Mouse (Mus musculus): ENCODE measurements around the gene Copg1.

The Copg1 gene

DNA sequence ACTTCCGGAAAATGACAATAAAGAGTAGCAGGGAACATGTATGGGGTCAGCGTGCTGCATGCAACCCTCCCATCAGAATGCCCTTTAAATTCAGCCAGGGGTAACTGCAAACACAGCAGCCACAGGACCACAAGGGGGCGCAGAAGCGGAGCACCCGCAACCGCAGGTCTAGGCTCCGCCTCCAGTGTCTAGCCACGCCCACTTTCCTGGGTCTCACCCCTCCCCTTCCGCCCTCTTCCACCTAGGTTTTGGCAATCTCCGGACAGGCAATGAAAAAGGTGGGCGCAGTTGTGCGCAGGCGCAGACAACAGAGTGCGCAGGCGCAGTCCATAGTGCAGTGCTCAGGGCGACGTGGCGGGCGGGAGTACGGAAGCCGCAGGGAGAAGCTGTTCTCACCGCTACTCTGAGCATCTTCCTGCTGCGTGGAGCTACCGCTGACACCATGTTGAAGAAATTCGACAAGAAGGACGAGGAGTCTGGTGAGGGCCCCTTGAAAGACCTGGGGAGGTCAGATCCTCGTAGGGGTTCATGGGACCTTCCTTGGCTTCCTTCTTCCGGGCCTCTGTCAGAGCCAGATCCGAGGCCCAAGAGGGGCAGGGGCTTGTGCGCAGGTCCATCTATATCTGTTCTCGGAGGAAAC, at the start of gene Copg1:
Copg1 (plus strand) TSS at position 221 of the 640 bp plus-strand sequence.
- DNase-seq = peak; percentile 100

DNA sequence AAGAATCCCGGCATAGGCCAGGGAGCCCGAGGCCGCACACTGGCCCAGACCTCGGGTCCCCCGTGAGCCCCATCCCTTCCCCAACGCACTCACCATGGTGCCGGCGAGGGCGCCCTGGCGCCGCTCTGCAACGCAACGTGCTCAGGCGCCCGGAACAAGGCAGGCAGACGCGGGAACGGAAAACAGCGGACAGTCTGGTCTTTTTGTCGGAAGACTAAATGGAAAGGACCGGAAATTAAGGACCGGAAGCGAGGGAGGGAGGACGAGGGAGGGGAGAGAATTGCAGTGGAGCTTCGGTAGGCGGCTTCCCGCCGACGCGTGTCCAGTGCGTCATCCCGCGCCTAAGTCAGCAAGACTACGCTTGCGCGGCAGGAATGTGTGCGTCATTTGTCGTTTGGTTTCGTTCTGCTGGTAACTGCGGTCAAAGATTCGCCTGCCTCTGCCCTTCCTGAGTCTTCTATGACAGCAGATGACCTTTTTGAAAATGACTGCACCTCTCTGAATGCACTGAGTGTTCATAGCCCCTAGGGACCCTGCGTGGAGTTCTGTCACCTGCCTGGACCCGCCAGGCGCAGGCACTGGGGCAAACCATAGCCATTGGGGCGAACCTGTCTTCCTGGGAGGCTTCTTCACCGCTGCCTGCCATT, 48.9 kb upstream of the Copg1 start, which contains the start of gene Isy1:
Isy1 (minus strand) TSS at position 248 of the 647 bp plus-strand sequence.
- peak; percentile 94 to 96 for DNase-seq

DNA sequence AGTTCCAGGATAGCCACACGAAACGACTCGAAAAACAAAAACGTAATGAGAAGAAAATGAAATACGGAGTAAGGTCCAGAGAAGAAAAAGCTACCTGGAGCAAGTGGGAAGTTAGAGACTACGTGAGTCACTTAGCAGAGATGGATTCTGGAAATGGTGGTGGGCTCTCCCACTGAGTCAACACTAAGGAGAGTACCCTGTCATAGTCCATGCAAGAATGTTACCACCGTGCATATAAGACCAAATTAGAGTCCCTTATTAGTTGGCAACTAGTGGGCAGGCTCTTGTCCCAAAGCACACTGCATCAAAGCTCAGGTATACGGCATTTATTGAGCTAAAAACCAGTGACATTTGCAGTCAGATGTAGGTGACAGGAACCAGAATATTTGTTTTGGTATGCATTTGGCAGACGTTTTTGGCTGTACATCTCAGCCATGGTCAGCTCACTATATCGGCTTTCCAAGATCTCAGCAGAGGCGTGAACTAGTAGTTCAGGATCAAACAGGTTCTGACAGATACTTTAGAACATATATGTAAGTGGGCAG, 47.7 kb upstream of the Copg1 start:
- DNase-seq = no peak

DNA sequence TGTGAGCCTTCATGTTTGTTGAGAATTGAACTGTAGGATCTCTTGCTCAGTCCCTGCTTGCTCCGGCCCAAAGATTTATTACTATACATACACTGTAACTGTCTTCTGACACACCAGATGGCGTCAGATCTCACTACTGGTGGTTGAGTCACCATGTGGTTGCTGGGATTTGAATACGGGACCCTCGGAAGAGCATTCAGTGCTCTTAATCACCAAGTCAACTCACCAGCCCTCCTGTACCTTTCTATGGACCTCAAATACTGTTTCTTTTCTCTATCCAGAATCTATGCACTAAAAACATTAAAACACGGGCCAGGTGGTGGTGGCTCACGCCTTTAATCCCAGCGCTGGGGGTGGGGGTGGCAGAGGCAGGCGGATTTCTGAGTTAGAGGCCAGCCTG, 46.0 kb upstream of the Copg1 start:
- no peak for DNase-seq

DNA sequence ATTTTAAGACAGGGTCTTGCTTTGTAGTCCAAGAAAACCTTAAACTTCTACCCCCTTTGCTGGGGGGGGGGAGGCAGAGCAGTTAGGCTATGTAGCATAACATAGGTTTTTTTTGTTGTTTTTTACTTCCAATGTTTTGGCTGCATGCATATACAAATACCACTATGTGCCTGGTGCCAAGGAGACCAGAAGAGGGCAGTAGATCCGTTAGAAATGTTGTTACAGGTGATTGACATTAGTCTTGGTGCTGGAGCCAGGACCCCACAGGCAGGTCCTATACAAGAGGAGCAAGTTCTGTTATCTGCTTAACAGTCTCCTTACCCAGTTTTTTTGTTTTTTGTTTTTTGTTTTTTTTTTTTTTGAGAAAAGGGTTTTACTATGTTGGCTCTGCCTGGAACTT, 45.4 kb upstream of the Copg1 start:
- DNase-seq = peak in 1 of 2 experiments; percentile 45

DNA sequence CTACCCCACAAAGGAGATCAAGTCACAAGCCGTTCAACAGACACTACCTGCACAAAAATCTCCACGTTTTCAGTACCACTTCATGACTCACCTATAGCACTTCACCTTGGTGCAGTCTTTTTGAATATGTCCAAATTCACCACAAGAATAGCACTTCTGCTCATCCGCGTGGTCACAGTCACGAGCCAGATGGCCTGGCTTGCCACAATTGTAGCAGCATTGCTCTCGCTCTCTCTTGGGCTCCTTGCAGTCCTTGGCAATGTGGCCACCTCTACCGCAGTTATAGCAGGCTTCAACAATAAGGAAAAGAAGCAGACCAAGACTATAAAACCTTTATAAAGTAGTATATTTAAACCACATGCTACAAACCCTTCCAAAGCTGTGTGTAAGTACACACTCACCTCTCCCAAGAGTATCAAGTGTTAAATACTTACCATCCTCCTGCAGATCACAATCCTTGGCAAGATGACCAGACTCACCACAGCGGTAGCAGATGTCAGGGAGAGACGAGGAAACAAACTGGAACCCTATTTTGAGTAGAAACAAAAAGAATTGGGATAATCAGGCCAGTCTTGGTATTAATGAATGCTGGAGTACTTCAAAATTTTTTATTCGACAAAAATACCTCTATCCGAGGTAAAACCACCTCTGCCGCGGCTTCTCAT, 42.5 kb upstream of the Copg1 start:
- DNase-seq = peak; percentile 65 to 66

DNA sequence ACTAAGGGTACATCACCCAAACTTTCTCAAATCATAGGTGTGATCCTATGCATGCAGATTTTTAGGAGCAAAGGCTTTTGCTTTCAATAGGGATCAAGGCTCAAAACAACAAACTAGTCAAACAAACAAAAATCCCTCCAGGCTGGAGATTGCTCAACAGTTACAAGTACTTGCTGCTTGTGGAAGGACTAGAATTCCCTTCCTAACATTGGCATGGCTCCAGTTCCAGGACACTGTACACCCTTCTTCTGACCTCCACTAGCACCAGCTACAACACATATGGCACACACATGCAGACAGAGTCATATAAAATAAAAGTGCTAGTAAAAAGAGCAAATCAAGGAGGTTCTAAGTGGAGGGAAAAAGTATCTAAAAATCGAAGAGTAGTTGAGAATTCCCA, 40.8 kb upstream of the Copg1 start:
- DNase-seq = no peak

DNA sequence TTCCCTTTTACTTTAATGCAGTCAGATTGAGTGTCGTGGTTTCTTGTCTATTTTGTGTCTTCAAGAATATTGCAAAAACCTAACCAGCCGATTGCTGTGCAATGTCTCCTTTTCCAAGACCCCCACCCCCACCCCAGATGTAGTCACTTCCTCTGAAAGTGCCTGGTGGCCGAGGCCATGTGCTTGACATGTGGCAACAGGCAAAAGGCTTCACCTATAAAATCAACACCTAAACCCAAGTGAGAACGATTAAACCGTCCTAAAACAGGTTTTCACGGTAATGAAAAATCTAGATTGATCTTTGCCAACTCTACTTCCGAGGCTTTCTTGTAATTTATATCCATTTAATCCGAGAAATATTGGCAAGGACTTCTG, 37.8 kb upstream of the Copg1 start:
- DNase-seq = peak in 1 of 2 experiments; percentile 20

DNA sequence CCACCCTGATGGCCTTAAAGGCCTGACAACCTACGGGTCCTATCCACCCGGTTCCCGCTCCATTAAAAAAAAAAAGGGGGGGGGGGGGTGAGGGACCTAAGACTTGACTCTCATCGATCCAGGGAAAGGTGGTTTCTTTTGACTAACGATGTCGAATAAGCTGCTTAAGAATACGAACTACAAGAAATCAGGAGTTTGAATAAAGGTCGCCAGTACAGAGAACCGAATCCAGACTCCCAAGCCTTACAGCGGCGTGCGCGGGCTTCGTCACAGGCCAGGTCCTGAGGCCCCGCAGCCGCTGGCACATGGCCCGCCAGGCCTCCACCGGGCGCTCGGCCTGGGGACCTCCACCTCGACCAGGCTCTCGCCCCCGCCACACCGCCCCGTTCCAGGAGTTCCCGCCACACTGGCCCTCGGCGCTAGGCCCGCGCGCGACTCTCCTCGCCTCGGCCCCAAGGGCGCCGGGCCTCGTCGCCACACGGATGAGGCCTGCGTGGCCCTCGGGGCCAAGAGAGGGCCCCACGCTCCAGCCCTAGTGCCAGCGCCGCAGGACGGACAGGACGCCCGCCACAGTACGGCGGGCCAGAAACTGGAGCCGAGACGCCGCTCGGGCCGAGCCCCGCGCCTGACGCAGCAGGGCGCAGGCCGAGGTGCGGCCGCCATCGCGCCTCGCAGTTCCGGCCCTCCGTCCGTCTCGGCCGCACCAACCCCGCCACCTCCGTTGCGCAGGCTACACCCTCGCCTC, 37.3 kb upstream of the Copg1 start:
- DNase-seq = peak; percentile 80 to 83

DNA sequence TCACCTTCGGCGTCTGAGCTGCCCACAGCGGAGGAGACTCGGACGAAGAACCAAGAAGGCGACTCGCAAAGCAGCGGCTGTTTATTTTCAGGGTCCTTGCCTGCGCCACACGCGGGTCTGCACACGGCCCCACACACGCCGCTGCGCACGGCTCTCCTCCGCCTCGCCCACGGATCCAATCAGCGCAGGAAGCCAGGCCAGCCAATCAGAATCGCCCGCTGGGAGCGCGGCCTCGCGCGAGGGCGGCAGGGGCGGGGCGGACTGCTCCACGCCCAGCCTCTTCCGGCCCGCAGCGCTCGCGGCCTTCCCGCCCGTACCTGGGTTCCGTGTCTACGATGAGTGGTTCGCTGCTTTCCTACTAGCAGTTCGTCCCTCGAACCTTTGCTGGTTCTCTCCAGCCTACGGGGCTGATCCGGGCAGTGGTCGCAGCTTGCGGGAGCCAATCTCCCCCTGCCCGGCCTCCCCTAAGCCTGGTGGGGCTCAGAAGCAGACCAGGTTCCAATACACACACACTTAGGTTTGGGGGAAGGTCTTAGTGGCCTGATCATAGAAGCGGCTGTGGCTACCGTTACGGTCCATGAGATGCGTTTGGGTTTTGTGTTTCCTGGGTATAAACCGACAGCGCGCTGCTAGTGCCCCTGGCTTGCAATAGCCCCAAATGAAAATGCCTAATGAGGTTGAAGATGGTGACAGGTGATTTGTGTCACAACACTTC, 36.6 kb upstream of the Copg1 start, which contains the start of gene Cnbp:
Cnbp (minus strand) TSS at position 207 of the 715 bp plus-strand sequence.
- peak; percentile 99 for DNase-seq

DNA sequence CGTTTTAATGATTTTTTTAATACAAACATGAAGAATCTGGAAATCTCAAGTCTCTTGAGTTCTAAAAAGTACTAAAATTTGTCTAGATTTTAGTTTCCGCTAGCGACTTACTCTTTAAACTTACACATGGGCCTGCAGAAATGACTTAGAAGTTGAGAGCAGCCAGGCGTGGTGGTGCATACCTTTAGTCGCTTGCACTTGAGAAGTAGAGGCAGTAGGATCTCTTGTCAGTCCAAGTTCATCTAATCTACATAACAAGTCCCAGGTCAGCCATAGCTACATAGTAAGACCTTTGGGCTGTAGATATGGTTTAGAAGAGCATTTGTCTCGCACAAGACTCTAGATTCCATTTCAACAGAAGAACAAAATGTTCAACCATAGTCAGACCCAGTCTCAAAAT, 35.7 kb upstream of the Copg1 start:
- no peak for DNase-seq

DNA sequence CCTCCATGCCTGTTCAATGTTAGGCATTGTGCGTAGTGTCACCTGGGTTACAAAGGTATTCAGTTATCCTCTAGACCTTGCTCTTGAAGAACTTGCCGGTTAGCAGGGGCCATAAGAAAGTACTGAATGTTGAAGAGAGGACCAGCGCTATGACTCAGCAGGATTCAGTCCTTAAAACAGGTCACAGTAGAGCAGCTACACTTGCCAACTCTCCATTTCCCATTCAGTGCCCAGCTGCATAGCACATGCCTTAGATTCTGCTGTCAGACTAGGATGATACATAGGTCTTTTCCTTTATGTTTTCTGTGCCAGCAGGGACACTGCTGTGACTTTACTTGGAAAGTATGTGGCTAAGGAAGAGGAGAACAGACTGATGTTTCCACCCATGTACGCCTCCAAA, 34.2 kb upstream of the Copg1 start:
- DNase-seq = no peak

DNA sequence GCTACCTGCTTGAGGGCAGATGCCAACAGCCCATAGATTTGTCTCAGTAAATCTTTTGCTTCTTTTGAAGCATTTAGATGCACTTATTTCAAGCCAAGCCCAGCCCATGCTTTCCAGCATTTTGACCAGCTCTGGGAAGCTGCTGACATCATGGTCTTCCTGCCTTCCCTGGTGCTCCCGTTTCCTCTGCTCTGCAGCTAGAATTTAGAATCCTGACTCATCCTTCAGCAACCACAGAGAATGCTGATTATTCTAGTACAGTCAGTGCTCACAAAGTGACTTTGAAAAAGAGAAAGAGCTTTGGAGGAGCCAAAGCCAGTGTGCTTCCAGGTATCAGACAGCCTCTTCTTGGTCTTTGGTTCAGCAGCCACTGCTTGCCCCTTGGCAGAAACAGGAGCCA, 30.5 kb upstream of the Copg1 start:
- no peak for DNase-seq

DNA sequence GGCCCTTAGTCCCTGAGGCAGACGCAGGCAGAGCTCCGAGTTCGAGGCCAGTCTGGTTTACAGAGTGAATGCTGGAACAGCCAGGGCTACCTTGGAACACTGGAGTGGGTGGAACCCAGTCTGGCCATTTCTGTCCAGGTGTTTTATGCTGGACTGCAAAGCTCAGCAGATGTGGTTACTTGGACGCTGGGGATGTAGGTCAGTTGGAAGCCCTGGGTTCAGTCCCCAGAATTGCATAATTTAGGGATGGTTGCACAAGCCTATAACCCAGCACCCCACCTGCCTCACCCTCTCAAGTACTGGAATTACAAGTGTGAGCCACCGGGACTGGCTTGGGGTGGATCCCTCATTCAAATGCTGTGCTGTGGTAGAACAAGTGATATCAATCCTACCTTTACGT, 21.4 kb upstream of the Copg1 start:
- DNase-seq = no peak

DNA sequence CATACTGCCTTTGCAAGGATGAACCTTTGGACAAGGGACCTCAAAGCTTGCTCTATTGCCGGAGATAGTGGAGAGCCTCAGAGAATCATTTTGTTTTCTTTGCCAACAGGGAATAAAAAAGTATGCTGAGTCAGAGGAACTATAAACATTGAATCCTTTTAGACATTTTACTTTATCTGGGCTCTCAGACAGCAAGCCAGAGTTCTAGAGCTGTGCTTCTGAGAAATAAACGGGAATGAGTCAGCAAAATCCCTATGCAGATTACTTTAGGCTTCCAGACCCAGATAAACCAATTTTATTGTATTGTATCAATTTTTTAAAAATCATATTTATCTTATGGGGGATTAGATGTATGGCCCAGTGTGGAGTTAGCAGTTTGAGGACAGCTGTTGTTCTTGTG, 20.4 kb upstream of the Copg1 start:
- no peak for DNase-seq

DNA sequence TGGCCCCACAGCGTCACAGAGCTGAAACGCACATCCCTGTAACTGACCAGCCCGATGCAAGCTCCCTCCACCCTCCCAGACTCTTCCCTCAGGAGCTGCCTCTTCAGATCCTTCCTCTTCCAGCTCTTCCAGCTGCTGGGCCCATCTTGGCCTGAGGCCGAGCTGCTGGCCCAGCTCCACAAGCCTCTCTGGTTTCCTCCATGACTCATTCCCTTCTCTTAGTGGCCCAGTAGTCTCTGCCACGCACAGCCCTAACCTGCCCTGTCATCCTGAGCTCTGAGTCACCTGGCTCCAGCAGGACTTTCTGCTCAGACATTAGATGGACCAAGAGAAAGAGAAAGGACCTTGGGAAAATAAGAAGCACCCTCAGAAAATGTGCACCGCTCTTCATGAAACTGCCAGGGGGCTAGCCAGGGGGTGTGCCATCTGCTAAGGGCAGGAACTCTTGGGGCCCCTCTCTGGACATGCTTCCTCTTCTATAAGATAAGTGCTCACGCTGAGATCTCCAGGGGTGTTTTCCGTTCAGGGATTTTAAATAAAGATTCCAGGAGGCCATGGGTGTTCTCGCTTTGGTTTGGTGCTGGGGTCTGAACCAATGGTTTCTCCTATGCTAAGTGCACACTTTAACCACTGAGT, 18.6 kb upstream of the Copg1 start:
- DNase-seq = peak; percentile 47 to 56

DNA sequence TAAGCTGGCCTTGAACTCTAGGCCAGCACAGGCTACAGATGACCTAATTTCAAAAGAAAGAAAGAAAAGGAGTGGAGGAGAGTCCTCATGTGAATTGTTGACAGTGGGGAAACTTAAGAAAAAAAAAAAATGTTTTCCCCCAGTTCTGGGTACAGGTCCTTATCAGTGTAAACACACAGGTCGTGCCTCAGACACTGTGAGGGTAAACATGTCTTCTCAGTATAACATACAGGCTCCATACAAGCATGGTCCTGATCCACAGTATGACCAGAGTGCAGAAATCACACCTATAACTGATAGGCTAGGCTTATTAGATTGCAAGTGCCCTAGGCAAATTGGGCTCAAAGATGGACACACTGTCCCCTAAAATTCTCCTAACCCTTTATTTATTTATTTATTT, 17.2 kb upstream of the Copg1 start:
- no peak for DNase-seq

DNA sequence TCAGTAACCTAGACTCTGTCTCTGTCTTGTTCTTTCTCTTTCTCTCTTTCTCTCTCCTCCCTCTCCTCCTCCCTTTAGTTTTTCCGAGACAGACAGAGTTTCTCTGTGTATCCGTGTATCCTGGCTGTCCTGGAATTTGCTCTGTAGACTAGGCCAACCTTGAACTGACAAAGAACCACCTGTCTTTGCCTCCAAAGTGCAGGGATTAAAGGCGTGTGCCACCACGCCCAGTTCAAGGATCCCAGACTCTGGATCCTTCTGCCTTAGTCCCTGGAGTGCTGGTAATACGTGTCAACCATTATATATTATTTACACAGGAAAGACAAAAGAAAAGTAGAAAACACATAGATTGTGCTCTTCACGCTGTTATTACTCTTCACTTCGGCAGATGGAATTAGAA, 16.4 kb upstream of the Copg1 start:
- DNase-seq = no peak

DNA sequence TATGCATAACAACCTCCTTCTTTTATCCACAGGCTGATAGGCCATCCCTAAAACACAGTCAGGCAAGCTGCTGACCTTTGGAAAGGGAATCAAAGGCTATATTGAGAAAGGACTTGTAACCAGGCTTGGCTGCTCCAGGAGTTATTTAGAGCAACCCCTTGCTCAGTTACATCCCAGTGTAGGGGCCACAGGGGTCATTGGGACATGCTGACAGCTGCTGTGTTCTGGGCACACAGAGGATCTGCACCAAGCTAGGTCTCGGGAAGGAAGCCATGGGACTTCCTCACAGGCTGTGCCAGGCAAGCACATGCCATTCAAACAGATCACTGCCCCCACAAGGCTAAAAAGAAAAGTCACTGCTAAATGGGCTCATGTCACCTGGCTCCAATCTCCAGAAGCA, 14.5 kb upstream of the Copg1 start:
- DNase-seq = peak in 1 of 2 experiments; percentile 13

DNA sequence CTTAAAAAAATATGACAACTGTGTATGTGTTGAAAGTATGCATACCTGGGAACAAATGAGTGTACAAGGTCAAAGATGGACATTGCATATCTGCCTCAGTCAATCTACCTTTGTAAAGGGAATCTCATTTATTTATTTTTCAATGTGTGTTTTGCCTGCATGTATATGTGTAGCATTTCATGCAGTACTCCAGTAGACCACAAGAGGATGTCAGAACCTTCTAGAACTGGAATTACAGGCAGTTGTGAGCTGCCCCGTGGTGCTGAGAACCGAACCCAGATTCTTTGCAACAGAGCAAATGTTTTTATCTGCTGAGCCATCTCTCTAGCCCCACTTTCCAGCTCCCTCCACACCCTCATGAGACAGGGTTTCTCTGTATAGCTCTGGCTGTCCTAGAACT, 13.7 kb upstream of the Copg1 start:
- no peak for DNase-seq

DNA sequence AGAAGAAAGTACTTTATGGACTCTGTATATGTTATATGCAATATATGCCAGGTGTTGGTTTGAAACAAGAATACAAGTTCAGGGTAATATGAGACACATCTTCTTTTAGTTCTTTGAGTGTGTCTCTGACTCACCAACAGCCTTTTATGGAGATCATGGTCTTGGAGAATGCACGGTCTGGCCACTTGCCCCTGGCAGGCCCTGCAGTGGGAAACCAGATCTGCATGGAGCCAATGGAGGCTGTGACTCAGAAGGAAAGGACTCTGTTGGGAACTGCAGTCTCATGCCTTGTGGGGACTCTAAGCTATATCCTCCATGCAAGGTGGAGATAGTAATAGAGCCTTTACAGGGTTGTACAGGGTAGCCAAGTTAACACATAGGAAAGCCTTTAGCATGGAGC, 12.5 kb upstream of the Copg1 start:
- DNase-seq = no peak

DNA sequence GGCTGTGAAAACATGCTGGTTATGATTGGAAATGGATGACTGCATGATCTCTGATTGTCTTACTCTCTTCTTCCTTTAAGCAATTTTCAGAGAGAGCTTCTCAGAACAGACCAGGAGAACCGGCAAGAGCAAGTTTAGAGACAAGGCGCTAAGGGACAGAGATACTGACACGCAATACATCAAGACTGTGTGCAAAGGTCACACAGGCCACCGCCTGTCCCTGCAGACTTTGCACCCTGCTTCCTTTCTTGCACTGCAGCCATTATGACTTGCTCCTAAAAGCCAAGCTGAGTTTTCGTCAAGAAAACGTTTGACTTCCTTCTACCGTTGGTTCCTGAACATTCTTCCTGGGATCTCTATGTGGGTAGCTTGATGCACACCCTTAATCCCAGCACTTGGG, 12.1 kb upstream of the Copg1 start:
- DNase-seq = no peak

All from cerebellum, postnatal 10 days (tissue).